Mouse (Mus musculus) testis, postnatal 10 days (tissue): ENCODE data around the gene Gm28053.

Source experiments
- DNase-seq: peaks from one replicate; pipeline ENCODE4 v3.0.0; 2021; ENCODE audit warnings: low spot score

The Gm28053 gene

DNA sequence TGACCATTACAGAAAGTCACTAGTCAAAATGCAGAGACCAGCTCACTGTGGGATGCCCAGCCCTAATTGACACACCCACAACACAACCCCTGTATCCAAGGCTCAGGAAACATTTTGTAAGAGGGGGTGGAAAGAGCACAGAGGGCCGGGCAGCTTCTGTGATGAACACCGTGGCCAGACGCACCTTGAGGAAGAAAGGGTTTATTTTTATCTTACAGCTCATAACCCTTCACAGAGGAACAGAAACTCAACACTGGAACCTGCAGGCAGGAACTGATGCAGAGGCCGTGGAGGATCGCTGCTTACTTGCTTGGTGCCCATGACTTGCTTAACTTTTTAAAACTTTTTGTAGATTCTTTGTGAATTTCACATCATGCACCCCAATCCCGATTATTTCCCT, 25.4 kb upstream of the Gm28053 start:
- DNase-seq: peak; percentile 23

- peak; percentile 15 for DNase-seq
These were observed 21.4 kb upstream of the Gm28053 start for GRCm38 (mm10) chr6:48696830-48697554.

GRCm38 (mm10) chr6:48697555-48697930, 20.9 kb upstream of the Gm28053 start:
- DNase-seq: no peak

DNA sequence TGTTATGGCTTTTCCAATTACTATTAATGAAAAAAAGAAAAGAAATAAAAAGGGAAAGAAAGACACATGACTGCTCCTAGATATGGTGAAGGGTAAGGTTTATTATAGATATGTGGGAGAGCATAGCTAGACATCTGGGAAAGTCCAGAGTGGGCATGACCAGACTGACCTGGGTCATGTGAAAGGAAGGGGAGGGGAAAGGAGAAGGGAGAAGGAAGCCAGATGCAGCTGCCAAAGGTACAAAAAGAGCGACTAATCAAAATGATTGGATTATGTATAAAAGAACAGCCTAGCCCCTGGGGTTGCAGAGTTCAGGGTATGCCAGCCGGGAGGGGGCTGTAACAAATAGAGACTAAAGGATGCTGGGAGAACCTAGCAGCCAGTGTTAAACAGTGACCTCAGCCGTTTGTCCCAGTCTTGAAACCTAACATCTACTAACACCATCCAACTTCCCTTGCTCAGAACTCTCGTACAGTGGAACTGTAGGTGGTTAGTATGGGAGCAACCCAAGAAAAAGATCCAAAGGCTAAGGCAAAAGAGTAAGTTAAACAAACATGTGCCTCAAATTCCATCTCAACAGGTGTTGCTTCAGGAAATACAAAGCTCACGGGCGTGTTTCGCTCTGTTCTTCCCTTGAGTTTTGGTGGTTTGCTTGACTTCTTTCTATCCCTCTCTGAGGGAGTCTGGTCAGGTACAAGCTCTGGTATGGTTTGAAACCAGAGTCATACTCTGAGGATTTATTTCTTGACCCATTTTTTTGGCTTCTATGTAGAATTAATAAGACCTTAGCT, 20.1 kb upstream of the Gm28053 start:
- DNase-seq: no peak

GRCm38 (mm10) chr6:48698888-48699287, 19.5 kb upstream of the Gm28053 start:
- peak; percentile 11 for DNase-seq

DNA sequence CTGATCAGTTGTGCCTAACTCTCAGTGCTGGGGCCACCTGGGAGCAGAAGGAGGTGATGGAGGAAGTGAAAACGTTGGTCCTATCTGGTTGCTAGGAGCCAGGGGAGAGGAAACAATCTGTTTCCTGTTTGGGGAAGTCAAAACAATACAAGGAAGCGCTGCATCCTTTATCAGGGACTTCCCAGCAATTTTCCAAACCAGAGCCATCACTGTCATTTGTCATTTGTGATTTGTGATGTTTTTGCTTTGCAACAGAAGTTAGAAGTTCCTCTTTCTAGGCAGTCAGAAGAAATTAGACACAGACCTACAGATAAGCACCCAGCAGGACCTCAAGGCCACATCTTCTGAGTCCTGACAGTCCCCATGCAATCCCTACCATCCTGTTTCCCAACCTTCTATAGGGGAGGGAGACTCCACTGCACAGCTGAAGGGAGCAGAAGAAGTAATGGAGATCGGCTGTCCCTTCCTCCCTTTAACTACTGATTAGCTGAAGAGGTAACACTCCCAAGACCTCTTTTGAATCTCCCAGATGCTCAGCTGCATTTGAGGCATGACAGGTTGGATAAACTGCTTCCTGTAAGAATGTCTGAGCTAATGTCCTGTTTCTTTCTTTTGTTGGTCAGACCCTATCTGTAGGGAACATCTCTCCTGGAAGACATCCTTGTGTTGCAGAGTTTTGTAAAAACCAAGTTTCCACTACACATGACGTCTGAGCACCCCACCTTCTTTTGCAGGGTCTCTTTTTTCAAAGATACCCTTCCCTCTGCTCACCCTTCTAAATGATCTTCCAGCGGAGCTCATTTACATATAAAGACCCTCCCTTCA, 17.9 kb upstream of the Gm28053 start:
- no peak for DNase-seq

GRCm38 (mm10) chr6:48702146-48702545, 16.3 kb upstream of the Gm28053 start:
- no peak for DNase-seq

DNA sequence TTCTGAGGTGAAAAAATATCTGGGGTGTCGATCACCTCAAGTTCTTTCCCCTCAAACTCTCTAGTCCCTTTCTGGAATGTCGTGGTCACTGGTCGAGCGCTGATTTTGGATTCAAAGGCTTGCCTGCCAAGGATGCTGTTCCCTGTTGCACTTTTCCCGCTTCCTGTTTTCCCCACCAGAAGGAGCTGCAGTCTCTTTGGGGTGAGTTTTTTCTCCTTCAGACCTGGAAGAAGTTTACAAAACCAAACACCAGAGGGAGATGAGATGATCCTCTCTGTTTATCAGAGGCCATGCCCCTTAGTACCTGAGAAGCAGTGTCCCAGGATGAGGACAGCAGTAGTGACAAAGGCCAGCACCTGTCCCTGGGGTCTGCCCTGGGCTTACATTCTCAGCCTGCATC, 15.8 kb upstream of the Gm28053 start:
- no peak for DNase-seq

DNA sequence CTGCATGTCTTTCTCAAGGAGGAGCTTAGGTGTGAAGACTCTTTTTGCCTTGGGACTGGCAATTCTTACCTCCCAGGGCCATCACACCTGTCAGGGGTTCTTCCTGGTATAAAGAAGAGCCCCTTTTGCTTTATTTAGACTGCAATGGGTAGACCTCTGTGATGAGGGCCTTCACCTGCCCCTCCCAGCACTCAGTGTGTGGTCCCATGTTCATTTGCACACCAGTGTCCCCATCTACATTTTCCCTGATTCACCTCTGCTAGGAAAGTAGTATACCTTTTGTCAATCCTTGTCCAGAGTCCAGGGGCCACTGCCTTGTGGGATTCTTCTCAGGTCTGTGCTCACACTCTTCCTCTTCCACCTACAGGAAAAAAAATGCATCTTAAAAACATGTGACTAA, 14.3 kb upstream of the Gm28053 start:
- no peak for DNase-seq

GRCm38 (mm10) chr6:48706130-48706529, 12.3 kb upstream of the Gm28053 start:
- DNase-seq: no peak

DNA sequence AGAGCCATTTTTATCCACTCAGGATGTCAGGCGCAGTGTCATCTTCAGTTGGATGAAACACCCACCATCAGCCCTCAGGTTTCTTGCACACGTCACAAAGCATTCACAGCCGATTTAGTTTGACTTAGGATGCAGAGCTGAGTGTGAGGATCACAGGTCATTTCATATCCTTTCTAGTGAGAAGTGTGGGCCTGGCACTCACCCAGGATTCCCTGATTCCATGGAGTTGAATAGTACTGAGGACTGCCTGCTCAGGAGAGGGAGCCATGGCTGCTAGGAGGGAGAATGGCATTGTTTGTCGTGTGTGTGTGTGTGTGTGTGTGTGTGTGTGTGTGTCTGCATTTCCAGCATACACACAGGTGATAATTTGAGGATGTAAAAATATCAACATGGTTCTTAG, 1.9 kb downstream of the Gm28053 start:
- no peak for DNase-seq

- no peak for DNase-seq
These were observed 5.1 kb downstream of the Gm28053 start for GRCm38 (mm10) chr6:48723468-48723867.

- DNase-seq: no peak
These were observed 7.1 kb downstream of the Gm28053 start for GRCm38 (mm10) chr6:48725476-48725875.

GRCm38 (mm10) chr6:48727761-48728160, 9.4 kb downstream of the Gm28053 start:
- DNase-seq: no peak

DNA sequence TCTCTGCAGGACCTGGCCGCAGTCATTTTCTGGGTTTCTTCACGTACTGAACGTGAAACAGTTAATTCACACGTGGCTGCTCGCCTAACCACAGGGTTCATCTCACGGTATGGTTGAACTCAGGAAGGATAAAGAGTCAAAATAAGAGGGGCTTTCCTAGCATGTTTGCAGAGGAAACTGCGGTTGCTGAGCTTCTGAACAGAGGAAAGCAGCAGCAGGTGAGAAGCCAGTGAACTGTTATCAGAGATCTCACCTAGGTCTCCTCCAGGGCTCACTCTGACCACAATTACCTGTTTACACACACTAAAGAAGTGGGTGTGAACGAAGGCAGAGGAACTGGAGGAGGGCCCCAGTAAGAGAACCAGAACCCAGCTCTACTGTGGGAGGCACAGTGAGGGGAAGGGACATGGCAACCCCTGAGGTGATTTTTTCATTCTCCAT, 14.5 kb downstream of the Gm28053 start:
- no peak for DNase-seq

GRCm38 (mm10) chr6:48733660-48734059, 15.3 kb downstream of the Gm28053 start:
- DNase-seq: no peak

- no peak for DNase-seq
These were observed 18.6 kb downstream of the Gm28053 start for GRCm38 (mm10) chr6:48737053-48737452.

DNA sequence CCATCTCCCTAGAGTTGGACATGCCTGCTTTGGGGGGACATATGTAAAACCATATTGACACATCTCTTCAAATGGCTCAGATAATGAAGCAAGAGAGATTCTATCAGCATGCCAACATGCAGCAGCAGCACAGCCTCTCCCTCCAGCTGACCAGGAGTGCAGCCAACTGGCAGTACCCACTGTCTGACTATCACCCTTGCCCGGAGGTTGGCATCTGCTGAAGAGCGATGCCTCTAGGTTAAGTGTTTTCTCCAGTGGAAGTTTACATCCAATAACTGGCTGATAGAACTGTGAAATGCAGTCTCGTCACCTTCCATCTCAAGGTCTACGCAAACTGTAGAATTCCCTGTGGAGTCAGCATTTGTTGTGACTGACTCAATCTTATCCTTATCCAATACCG, 19.3 kb downstream of the Gm28053 start:
- no peak for DNase-seq

- DNase-seq: no peak
These were observed 20.8 kb downstream of the Gm28053 start, which contains the start of gene Gimap1 for GRCm38 (mm10) chr6:48738961-48739779. Gimap1 (plus strand) TSS chr6:48739054.

- no peak for DNase-seq
These were observed 21.3 kb downstream of the Gm28053 start for GRCm38 (mm10) chr6:48739780-48740055.

DNA sequence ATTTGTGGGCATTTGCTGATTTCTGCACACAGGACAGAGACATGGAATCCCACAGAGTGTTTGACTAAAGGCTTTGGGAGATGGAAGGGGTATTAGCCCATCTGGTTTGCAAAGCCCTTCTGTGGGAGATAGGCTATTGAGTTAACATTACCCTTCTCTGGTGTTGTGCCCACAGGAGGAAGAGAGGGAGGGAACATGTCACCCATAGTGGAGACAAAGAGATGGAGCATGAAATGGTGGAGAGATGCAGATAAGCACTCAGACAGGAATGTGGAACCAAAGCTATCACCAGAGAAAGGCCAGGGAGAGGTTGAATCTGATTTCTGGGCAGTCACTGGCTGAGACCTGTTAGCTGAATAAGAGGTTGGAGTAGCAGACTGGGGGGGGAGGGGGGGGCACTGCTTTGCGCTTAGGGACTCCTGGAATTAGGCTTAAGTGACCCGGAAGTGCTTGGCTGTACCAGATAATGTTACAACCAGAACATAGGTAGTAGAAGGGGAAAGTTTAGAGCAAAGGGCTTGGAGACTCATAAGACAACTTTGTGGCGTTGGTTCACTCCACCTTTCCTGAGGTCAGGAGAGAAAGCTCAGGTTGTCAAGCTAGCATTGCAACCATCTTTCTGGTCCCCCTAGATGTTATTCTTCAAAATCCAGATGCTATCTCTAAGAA, 22.2 kb downstream of the Gm28053 start:
- no peak for DNase-seq
